Mouse (Mus musculus): Measurements from ENCODE around the gene C130050O18Rik. TPM values are rescaled to one million over a fixed set of nuclear protein-coding genes. Genes with fewer than 3 reads are reported as not detected.

C130050O18Rik gene
- polyA plus RNA-seq, 1 experiment, result 0.20 TPM

DNA sequence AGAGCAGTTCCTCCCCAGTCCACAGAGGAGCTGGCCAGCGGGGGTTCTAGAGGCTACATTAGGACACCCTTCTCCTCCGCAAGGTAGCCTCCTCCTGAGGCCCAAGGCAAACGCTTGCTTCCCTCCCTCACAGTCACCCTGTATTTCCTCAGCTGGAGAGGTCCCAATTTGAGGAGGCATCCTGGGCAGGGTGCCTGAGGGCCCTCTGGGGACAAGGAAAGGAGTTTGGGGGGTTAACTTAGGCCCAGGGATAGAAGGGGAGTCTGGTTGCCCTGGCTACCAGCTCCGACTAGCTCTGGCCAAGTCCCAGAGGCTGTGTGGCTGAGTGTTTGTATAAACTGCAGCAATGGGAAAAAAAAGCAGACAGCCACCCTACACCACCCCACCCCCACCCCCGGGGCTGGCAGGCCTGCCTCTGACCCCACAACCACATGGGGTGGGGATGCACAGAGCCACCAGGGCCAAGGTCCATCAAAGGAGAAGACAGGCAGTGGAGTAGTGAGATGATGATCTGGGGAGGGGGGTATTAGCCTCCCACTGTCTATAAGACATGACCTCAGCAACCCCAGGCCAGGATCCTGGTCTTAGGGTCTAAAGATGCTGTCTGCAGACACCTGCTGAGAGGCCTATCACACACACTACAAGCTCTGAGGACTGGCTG lies 40.0 kb upstream of the C130050O18Rik start:
- Histone ChIP-seq H3K27me3 (ENCODE audit: control insufficient read depth, insufficient read depth, insufficient read length) (no peaks in the 10 kb centered on the region), H3ac (ENCODE audit: control insufficient read depth, insufficient read length, low read depth) (no peak overlapping the region), H3K79me2 (ENCODE audit: control insufficient read depth, insufficient read depth) (no peaks in the 10 kb centered on the region), H3K36me3 (ENCODE audit: control insufficient read depth, insufficient read depth) (no peaks in the 10 kb centered on the region), H3K4me3 (ENCODE audit: insufficient read depth, poor library complexity, severe bottlenecking) (no peak overlapping the region), H3K79me3 (ENCODE audit: low read depth) (no peaks in the 10 kb centered on the region)
- TF ChIP-seq MAX (IDR thresholded peaks at IDR 0.05) (no peak), MYOD1 (IDR thresholded peaks at IDR 0.05; ENCODE audit: control insufficient read depth, insufficient read length, low read depth) (no peak), FOSL1 (IDR thresholded peaks at IDR 0.05; ENCODE audit: insufficient read depth, low read length, poor library complexity, severe bottlenecking) (no peak), MYOG (IDR thresholded peaks at IDR 0.05; ENCODE audit: control insufficient read depth, extremely low read depth, insufficient read length) (no peak), CEBPB (IDR thresholded peaks at IDR 0.05; ENCODE audit: low read depth) (no peak)

DNA sequence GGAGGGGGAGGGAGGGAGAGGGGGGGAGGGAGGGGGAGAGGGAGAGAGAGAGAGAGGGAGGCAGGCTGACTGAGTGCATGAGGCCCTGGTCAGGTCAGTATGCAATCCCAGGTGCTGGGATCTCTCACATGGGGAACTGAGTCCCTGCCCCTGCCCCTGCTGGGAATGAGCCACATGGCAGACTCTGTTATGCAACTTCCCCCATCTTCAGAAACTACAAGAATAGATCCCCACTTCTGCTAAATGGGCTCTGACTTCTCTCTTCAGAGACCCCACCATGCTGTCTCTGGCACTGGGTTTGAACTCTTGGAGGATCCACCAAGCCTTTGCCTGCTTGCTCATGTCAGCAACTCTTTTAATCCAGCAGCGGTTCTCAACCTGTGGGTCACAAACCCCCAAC lies 39.3 kb upstream of the C130050O18Rik start:
- no peaks in the 10 kb centered on the region for H3K79me2 ChIP-seq (ENCODE audit: control insufficient read depth, insufficient read depth)
- no peaks in the 10 kb centered on the region for H3K27me3 ChIP-seq (ENCODE audit: control insufficient read depth, insufficient read depth, insufficient read length)
- H3K4me3 ChIP-seq (ENCODE audit: insufficient read depth, poor library complexity, severe bottlenecking), result no peak overlapping the region
- TF ChIP-seq CTCF (IDR thresholded peaks at IDR 0.05; ENCODE audit: control insufficient read depth, insufficient read depth, insufficient read length) (no peak), MAX (IDR thresholded peaks at IDR 0.05) (no peak), MYOG (IDR thresholded peaks at IDR 0.05; ENCODE audit: control insufficient read depth, extremely low read depth, insufficient read length) (no peak), FOSL1 (IDR thresholded peaks at IDR 0.05; ENCODE audit: insufficient read depth, low read length, poor library complexity, severe bottlenecking) (no peak), USF1 (IDR thresholded peaks at IDR 0.05; ENCODE audit: low read depth) (no peak), MYOD1 (IDR thresholded peaks at IDR 0.05; ENCODE audit: control insufficient read depth, insufficient read length, low read depth) (no peak), CEBPB (IDR thresholded peaks at IDR 0.05; ENCODE audit: low read depth) (no peak)
- peaks cover 1% of the 10 kb centered on the region for H3K79me3 ChIP-seq (ENCODE audit: low read depth)
- no peak overlapping the region for H3ac ChIP-seq (ENCODE audit: control insufficient read depth, insufficient read length, low read depth)
- H3K36me3 ChIP-seq (ENCODE audit: control insufficient read depth, insufficient read depth), result no peaks in the 10 kb centered on the region

DNA sequence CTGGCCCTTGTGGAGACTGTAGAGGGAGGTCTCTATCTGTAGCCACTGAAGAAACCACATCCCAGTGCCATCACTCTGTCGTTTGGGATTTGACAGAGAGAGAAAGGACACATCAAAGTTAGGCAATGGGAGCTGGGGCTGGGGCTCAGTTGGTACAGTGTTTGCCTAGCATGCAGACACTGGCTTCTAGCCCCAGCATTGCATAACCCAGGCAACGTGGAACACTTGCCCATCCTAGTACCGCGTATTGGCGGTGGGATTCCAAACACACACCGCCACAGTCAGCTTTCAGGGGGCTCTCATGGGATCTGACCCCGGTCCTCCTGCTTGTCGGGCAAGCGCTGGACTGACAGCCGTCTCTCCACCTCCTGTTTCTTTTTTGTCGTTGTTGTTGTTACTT lies 38.6 kb upstream of the C130050O18Rik start:
- no peak overlapping the region for H3ac ChIP-seq (ENCODE audit: control insufficient read depth, insufficient read length, low read depth)
- H3K79me2 ChIP-seq (ENCODE audit: control insufficient read depth, insufficient read depth), result no peaks in the 10 kb centered on the region
- H3K27me3 ChIP-seq (ENCODE audit: control insufficient read depth, insufficient read depth, insufficient read length), result no peaks in the 10 kb centered on the region
- H3K4me3 ChIP-seq (ENCODE audit: insufficient read depth, poor library complexity, severe bottlenecking), result no peak overlapping the region
- H3K79me3 ChIP-seq (ENCODE audit: low read depth), result peaks cover 1% of the 10 kb centered on the region
- TF ChIP-seq MYOD1 (IDR thresholded peaks at IDR 0.05; ENCODE audit: control insufficient read depth, insufficient read length, low read depth) (no peak), MYOG (IDR thresholded peaks at IDR 0.05; ENCODE audit: control insufficient read depth, extremely low read depth, insufficient read length) (no peak), MAX (IDR thresholded peaks at IDR 0.05) (no peak), FOSL1 (IDR thresholded peaks at IDR 0.05; ENCODE audit: insufficient read depth, low read length, poor library complexity, severe bottlenecking) (no peak), CEBPB (IDR thresholded peaks at IDR 0.05; ENCODE audit: low read depth) (no peak), USF1 (IDR thresholded peaks at IDR 0.05; ENCODE audit: low read depth) (no peak), CTCF (IDR thresholded peaks at IDR 0.05; ENCODE audit: control insufficient read depth, insufficient read depth, insufficient read length) (no peak)
- H3K36me3 ChIP-seq (ENCODE audit: control insufficient read depth, insufficient read depth), result no peaks in the 10 kb centered on the region

DNA sequence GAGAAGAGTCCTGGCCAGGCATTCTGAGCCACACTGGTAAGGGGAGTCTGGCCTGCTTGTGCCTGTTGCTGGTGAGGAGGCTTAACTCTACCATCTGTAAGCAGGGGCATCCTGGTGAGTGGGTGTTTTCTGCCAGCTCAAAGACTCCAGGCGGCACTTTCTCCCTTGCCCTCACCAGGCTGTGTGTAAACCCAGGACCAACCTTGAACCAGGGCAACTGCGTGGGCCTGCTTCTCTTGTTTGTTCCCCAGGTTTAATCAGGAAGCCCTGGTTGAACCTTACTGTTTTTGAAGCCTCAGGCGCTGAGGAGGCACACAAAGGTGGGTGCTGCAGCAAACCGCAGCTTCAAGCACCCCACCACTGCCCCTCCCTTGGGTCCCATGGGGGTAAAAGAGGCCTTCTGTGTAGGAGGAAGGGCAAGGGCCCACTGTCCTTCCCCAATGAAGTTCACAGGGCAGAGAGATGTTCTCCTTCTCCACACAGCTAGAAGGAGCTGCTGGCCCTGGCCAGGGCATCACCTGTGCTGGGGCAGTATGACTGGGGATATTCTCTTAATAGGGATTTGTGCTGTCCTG lies 37.1 kb upstream of the C130050O18Rik start:
- no peaks in the 10 kb centered on the region for H3K36me3 ChIP-seq (ENCODE audit: control insufficient read depth, insufficient read depth)
- peaks cover 1% of the 10 kb centered on the region for H3K79me3 ChIP-seq (ENCODE audit: low read depth)
- no peak overlapping the region for H3K4me3 ChIP-seq (ENCODE audit: insufficient read depth, poor library complexity, severe bottlenecking)
- H3K79me2 ChIP-seq (ENCODE audit: control insufficient read depth, insufficient read depth), result no peaks in the 10 kb centered on the region
- no peak for TF ChIP-seq USF1 (IDR thresholded peaks at IDR 0.05; ENCODE audit: low read depth)
- no peak overlapping the region for H3ac ChIP-seq (ENCODE audit: control insufficient read depth, insufficient read length, low read depth)
- H3K27me3 ChIP-seq (ENCODE audit: control insufficient read depth, insufficient read depth, insufficient read length), result no peaks in the 10 kb centered on the region

DNA sequence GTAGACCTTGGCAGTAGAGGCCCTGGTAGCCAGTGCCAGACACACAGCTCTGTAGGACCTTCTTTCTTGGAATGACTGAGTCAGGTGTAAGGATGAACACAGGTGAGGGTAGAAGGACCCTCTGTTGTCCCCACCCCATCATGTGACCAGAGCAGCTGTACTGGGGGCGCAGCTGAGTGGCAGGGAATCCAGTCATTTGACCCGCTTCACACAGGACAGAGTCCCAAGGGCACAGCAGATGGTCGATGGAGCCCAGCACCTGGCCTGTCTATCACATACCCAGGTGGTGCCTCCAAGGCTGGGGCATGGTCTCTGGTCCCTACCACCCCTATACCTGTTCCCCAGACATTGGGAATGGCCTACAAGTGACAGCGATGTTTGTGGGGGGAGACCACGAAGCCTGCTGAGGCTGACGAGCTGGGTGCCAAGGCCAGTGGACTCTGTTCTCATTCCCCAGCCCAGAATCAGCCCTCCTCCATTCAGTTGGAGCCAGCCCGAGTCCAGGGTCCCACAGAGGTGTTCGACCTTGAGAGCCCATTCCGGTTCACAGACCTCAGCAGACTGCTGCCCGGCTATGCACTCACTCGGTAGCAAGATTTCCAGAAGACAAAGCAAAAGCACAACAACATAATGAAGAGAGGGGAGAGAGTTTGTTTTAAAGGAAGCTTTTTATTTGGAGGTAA lies 36.3 kb upstream of the C130050O18Rik start:
- H3K79me2 ChIP-seq (ENCODE audit: control insufficient read depth, insufficient read depth), result no peaks in the 10 kb centered on the region
- TF ChIP-seq CEBPB (IDR thresholded peaks at IDR 0.05; ENCODE audit: low read depth), result no peak
- no peak for TF ChIP-seq MYOD1 (IDR thresholded peaks at IDR 0.05; ENCODE audit: control insufficient read depth, insufficient read length, low read depth)
- TF ChIP-seq CTCF (IDR thresholded peaks at IDR 0.05; ENCODE audit: control insufficient read depth, insufficient read depth, insufficient read length), result no peak
- TF ChIP-seq MYOG (IDR thresholded peaks at IDR 0.05; ENCODE audit: control insufficient read depth, extremely low read depth, insufficient read length), result no peak
- TF ChIP-seq FOSL1 (IDR thresholded peaks at IDR 0.05; ENCODE audit: insufficient read depth, low read length, poor library complexity, severe bottlenecking), result no peak
- TF ChIP-seq MAX (IDR thresholded peaks at IDR 0.05), result no peak
- no peak for TF ChIP-seq USF1 (IDR thresholded peaks at IDR 0.05; ENCODE audit: low read depth)

More for the DNA sequence above, 36.3 kb upstream of the C130050O18Rik start:
- Histone ChIP-seq H3ac (ENCODE audit: control insufficient read depth, insufficient read length, low read depth) (no peak overlapping the region), H3K27me3 (ENCODE audit: control insufficient read depth, insufficient read depth, insufficient read length) (no peaks in the 10 kb centered on the region), H3K79me3 (ENCODE audit: low read depth) (peaks cover 1% of the 10 kb centered on the region), H3K4me3 (ENCODE audit: insufficient read depth, poor library complexity, severe bottlenecking) (no peak overlapping the region), H3K36me3 (ENCODE audit: control insufficient read depth, insufficient read depth) (no peaks in the 10 kb centered on the region)
